ENCODE assay signal across 7 mouse cellular contexts in genomic region chr4:116342119-116342518, GRCm38 (mm10).
DNase-seq lines count a peak whose midpoint lies in the region; ATAC-seq and TF ChIP-seq lines count a peak whose summit lies in the region.

No protein-coding gene starts in this region.

- no peaks in the 10 kb centered on the region for H3K27me3 ChIP-seq in spleen, adult 2 months (ENCODE audit: control insufficient read depth, insufficient read depth, low read length)
- H3K27me3 ChIP-seq in liver, embryonic 13.5 days, result no peaks in the 10 kb centered on the region

- TF ChIP-seq CTCF in spleen, adult 2 months (IDR thresholded peaks at IDR 0.05; ENCODE audit: extremely low read depth, insufficient read depth, insufficient read length, insufficient replicate concordance), result peak; percentile 22; the same call in 1 of the 2 replicates
- TF ChIP-seq CTCF in cortical plate, adult 2 months (IDR thresholded peaks at IDR 0.05; ENCODE audit: extremely low read depth, insufficient read depth, low read length), result peak; percentile 74

- H3K27ac ChIP-seq in spleen, adult 2 months (ENCODE audit: insufficient read depth, low read length), result no peak overlapping the region
- H3K27ac ChIP-seq in cortical plate, adult 2 months (ENCODE audit: insufficient read depth, low read length), result no peak overlapping the region
- no peak overlapping the region for H3K27ac ChIP-seq in liver, embryonic 13.5 days

- no peak overlapping the region for H3K9ac ChIP-seq in liver, embryonic 13.5 days

- no peak overlapping the region for H3K4me2 ChIP-seq in liver, embryonic 13.5 days

- H3K4me3 ChIP-seq in spleen, adult 2 months (ENCODE audit: extremely low read depth, insufficient read depth, insufficient read length), result no peak overlapping the region
- no peak overlapping the region for H3K4me3 ChIP-seq in cortical plate, adult 2 months (ENCODE audit: insufficient read depth, low read length)
- no peak overlapping the region for H3K4me3 ChIP-seq in liver, embryonic 13.5 days (replicated peaks)

- TF ChIP-seq POLR2A in spleen, adult 2 months (IDR thresholded peaks at IDR 0.05; ENCODE audit: low read depth, low read length), result no peak
- no peak for TF ChIP-seq POLR2A in cortical plate, adult 2 months (IDR thresholded peaks at IDR 0.05; ENCODE audit: extremely low read depth, insufficient read depth, low read length)

- ATAC-seq in inflammation-experienced regulatory T-cells, adult 6 months, result peak; percentile 41
- ATAC-seq in liver, embryonic 13.5 days (ENCODE audit: low read depth), result no peak

- DNase-seq in spleen, adult 2 months (ENCODE audit: low read depth in 1 of 2, low spot score in 2 of 2), result peak in 1 of 2 experiments; percentile 30
- DNase-seq in spleen, adult 12 weeks (ENCODE audit: low spot score), result no peak
- peak; percentile 26 to 50 for DNase-seq in adrenal gland, adult 18-20 months (ENCODE audit: low spot score in 2 of 2)
- peak; percentile 4 for DNase-seq in liver, embryonic 13.5 days
- DNase-seq in right cerebral cortex, postnatal 14 days, result peak; percentile 71

- H3K9me3 ChIP-seq in liver, embryonic 13.5 days (replicated peaks), result no peaks in the 10 kb centered on the region

- H3K4me1 ChIP-seq in spleen, adult 2 months (ENCODE audit: control insufficient read depth, insufficient read depth, insufficient read length), result no peaks in the 10 kb centered on the region
- H3K4me1 ChIP-seq in cortical plate, adult 2 months (ENCODE audit: control insufficient read depth, insufficient read depth, low read length), result no peaks in the 10 kb centered on the region
- H3K4me1 ChIP-seq in liver, embryonic 13.5 days (replicated peaks), result no peaks in the 10 kb centered on the region

- H3K36me3 ChIP-seq in spleen, adult 2 months (ENCODE audit: control insufficient read depth, insufficient read depth, low read length), result no peaks in the 10 kb centered on the region
- H3K36me3 ChIP-seq in liver, embryonic 13.5 days, result no peaks in the 10 kb centered on the region
